ENCODE assay signal across 8 mouse cellular contexts in genomic region chr7:16990006-16990744, GRCm38 (mm10). TPM values are rescaled to one million over a fixed set of nuclear protein-coding genes. Genes with fewer than 3 reads are reported as not detected.
DNase-seq lines count a peak whose midpoint lies in the region; ATAC-seq and TF ChIP-seq lines count a peak whose summit lies in the region.

No protein-coding gene starts in this region.

- ATAC-seq in kidney, embryonic 15.5 days (replicated peaks; ENCODE audit: low FRiP score): no peak
- ATAC-seq in hindbrain, embryonic 15.5 days (ENCODE audit: low FRiP score, low read depth): no peak
- ATAC-seq in midbrain, embryonic 11.5 days (ENCODE audit: low FRiP score): no peak

- TF ChIP-seq POLR2A in brain, embryonic 14.5 days (IDR thresholded peaks at IDR 0.05; ENCODE audit: borderline replicate concordance, extremely low read depth, insufficient read depth, insufficient read length, poor library complexity, severe bottlenecking): no peak

- no peaks in the 10 kb centered on the region for H3K27me3 ChIP-seq in kidney, embryonic 15.5 days
- H3K27me3 ChIP-seq in hindbrain, embryonic 15.5 days: no peaks in the 10 kb centered on the region
- no peaks in the 10 kb centered on the region for H3K27me3 ChIP-seq in midbrain, embryonic 11.5 days (ENCODE audit: control insufficient read depth, insufficient read depth, low read length)

- no peak overlapping the region for H3K9ac ChIP-seq in kidney, embryonic 15.5 days
- H3K9ac ChIP-seq in hindbrain, embryonic 15.5 days: no peak overlapping the region
- no peak overlapping the region for H3K9ac ChIP-seq in midbrain, embryonic 11.5 days (ENCODE audit: low read length)

- no peaks in the 10 kb centered on the region for H3K9me3 ChIP-seq in kidney, embryonic 15.5 days (replicated peaks)
- H3K9me3 ChIP-seq in hindbrain, embryonic 15.5 days: no peaks in the 10 kb centered on the region
- no peaks in the 10 kb centered on the region for H3K9me3 ChIP-seq in midbrain, embryonic 11.5 days (ENCODE audit: control insufficient read depth, low read length)

- peak overlapping the region; percentile 95 for H3K27ac ChIP-seq in kidney, embryonic 15.5 days
- H3K27ac ChIP-seq in hindbrain, embryonic 15.5 days (replicated peaks): peak overlapping the region; percentile 50
- H3K27ac ChIP-seq in midbrain, embryonic 11.5 days (ENCODE audit: low read depth, low read length): peak overlapping the region; percentile 58

- no peak for TF ChIP-seq CTCF in brain, embryonic 14.5 days (IDR thresholded peaks at IDR 0.05; ENCODE audit: borderline replicate concordance, extremely low read depth, insufficient read depth, insufficient read length)

- H3K4me1 ChIP-seq in kidney, embryonic 15.5 days: peaks cover 59% of the 10 kb centered on the region
- H3K4me1 ChIP-seq in hindbrain, embryonic 15.5 days (replicated peaks): peaks cover 69% of the 10 kb centered on the region
- H3K4me1 ChIP-seq in midbrain, embryonic 11.5 days (ENCODE audit: control insufficient read depth, insufficient read depth, low read length): peaks cover 32% of the 10 kb centered on the region

- H3K36me3 ChIP-seq in kidney, embryonic 15.5 days: no peaks in the 10 kb centered on the region
- no peaks in the 10 kb centered on the region for H3K36me3 ChIP-seq in hindbrain, embryonic 15.5 days
- no peaks in the 10 kb centered on the region for H3K36me3 ChIP-seq in midbrain, embryonic 11.5 days (ENCODE audit: control insufficient read depth, insufficient read depth, low read length)

- no peak for DNase-seq in kidney, adult 9 months
- DNase-seq in brain, embryonic 14.5 days (ENCODE audit: low read depth): peak; percentile 53
- peak; percentile 88 for DNase-seq in midbrain, embryonic 11.5 days (ENCODE audit: low spot score, missing footprints)
- no peak for DNase-seq in right cerebral cortex, adult 2 months (ENCODE audit: low spot score in 2 of 2)
- no peak for DNase-seq in layer of hippocampus, adult 18-20 months (ENCODE audit: low spot score in 2 of 2)
- no peak for DNase-seq in urinary bladder, adult 2 months (ENCODE audit: low spot score)

- WGBS in kidney, embryonic 15.5 days: 29% methylated on average over 15 of the region's 15 CpGs
- 27% methylated on average over 15 of the region's 15 CpGs for WGBS in hindbrain, embryonic 15.5 days
- 28% methylated on average over 15 of the region's 15 CpGs for WGBS in midbrain, embryonic 11.5 days

- no peak overlapping the region for H3K4me3 ChIP-seq in kidney, embryonic 15.5 days (replicated peaks)
- no peak overlapping the region for H3K4me3 ChIP-seq in hindbrain, embryonic 15.5 days
- H3K4me3 ChIP-seq in midbrain, embryonic 11.5 days (ENCODE audit: low read depth, low read length): no peak overlapping the region

- peak overlapping the region; percentile 20; the same call in 1 of the 2 replicates for H3K4me2 ChIP-seq in kidney, embryonic 15.5 days
- peak overlapping the region; percentile 6; the same call in 1 of the 2 replicates for H3K4me2 ChIP-seq in hindbrain, embryonic 15.5 days
- peak overlapping the region; percentile 16; the same call in 1 of the 2 replicates for H3K4me2 ChIP-seq in midbrain, embryonic 11.5 days

RNA-seq across cellular contexts. Expression of gene Ccdc8, which starts 2.3 kb away (rescaled TPM):
- polyA plus RNA-seq in kidney, embryonic 15.5 days (2015; fragmentation: Nextera tagmentation; extraction: Ambion mirVana): 35.7 and 41.2 TPM in 2 replicates
- polyA plus RNA-seq in brain, embryonic 14.5 days (2012; rRNA removed): 6.4 and 8.6 TPM in 2 replicates
- polyA plus RNA-seq in hindbrain, embryonic 15.5 days (2015; fragmentation: Nextera tagmentation; extraction: Ambion mirVana): 7.4 and 7.7 TPM in 2 replicates
- 13.2 and 14.7 TPM in 2 replicates for polyA plus RNA-seq in midbrain, embryonic 11.5 days (2014; fragmentation: Nextera tagmentation; extraction: Ambion mirVana)
- 1 to 10 TPM; 1.8 to 2.1 TPM for total RNA-seq in layer of hippocampus, adult 18-20 months (2021)
- 9.5 and 9.6 TPM in 2 replicates for polyA plus RNA-seq in urinary bladder, adult 2 months (2012; rRNA removed)

RNA-seq across cellular contexts. Expression of gene Gm42372, which starts 7.3 kb away (rescaled TPM):
- polyA plus RNA-seq in kidney, embryonic 15.5 days (2015; fragmentation: Nextera tagmentation; extraction: Ambion mirVana): 0.23 and 0.31 TPM in 2 replicates
- polyA plus RNA-seq in brain, embryonic 14.5 days (2012; rRNA removed): 5.2 and 19.6 TPM in 2 replicates
- 5.9 and 6.0 TPM in 2 replicates for polyA plus RNA-seq in hindbrain, embryonic 15.5 days (2015; fragmentation: Nextera tagmentation; extraction: Ambion mirVana)
- 1.6 and 2.5 TPM in 2 replicates for polyA plus RNA-seq in midbrain, embryonic 11.5 days (2014; fragmentation: Nextera tagmentation; extraction: Ambion mirVana)
- total RNA-seq in layer of hippocampus, adult 18-20 months (2021): 10 to 100 TPM; 53.4 to 54.0 TPM
- polyA plus RNA-seq in urinary bladder, adult 2 months (2012; rRNA removed): 0.06 TPM in 1 of 2 replicates, not detected in the other

RNA-seq across cellular contexts. Expression of gene Pnmal1, which starts 30.7 kb away (rescaled TPM):
- 0.58 and 0.90 TPM in 2 replicates for polyA plus RNA-seq in kidney, embryonic 15.5 days (2015; fragmentation: Nextera tagmentation; extraction: Ambion mirVana)
- 28.0 and 34.5 TPM in 2 replicates for polyA plus RNA-seq in brain, embryonic 14.5 days (2012; rRNA removed)
- polyA plus RNA-seq in hindbrain, embryonic 15.5 days (2015; fragmentation: Nextera tagmentation; extraction: Ambion mirVana): 52.6 and 57.5 TPM in 2 replicates
- 22.5 and 23.7 TPM in 2 replicates for polyA plus RNA-seq in midbrain, embryonic 11.5 days (2014; fragmentation: Nextera tagmentation; extraction: Ambion mirVana)
- 100 to 1,000 TPM; 118 to 134 TPM for total RNA-seq in layer of hippocampus, adult 18-20 months (2021)
- polyA plus RNA-seq in urinary bladder, adult 2 months (2012; rRNA removed): 0.03 TPM in 2 replicates

RNA-seq across cellular contexts. Expression of gene Ppp5c, which starts 37.5 kb away (rescaled TPM):
- polyA plus RNA-seq in kidney, embryonic 15.5 days (2015; fragmentation: Nextera tagmentation; extraction: Ambion mirVana): 110 and 115 TPM in 2 replicates
- 164 and 199 TPM in 2 replicates for polyA plus RNA-seq in brain, embryonic 14.5 days (2012; rRNA removed)
- 125 and 136 TPM in 2 replicates for polyA plus RNA-seq in hindbrain, embryonic 15.5 days (2015; fragmentation: Nextera tagmentation; extraction: Ambion mirVana)
- 101 and 108 TPM in 2 replicates for polyA plus RNA-seq in midbrain, embryonic 11.5 days (2014; fragmentation: Nextera tagmentation; extraction: Ambion mirVana)
- total RNA-seq in layer of hippocampus, adult 18-20 months (2021): 100 to 1,000 TPM; 146 to 147 TPM
- polyA plus RNA-seq in urinary bladder, adult 2 months (2012; rRNA removed): 104 and 116 TPM in 2 replicates

RNA-seq across cellular contexts. Expression of gene Pnmal2, which starts 45.7 kb away (rescaled TPM):
- 7.7 and 9.2 TPM in 2 replicates for polyA plus RNA-seq in kidney, embryonic 15.5 days (2015; fragmentation: Nextera tagmentation; extraction: Ambion mirVana)
- 44.9 and 96.9 TPM in 2 replicates for polyA plus RNA-seq in brain, embryonic 14.5 days (2012; rRNA removed)
- 142 and 150 TPM in 2 replicates for polyA plus RNA-seq in hindbrain, embryonic 15.5 days (2015; fragmentation: Nextera tagmentation; extraction: Ambion mirVana)
- polyA plus RNA-seq in midbrain, embryonic 11.5 days (2014; fragmentation: Nextera tagmentation; extraction: Ambion mirVana): 8.3 and 8.6 TPM in 2 replicates
- 100 to 1,000 TPM; 370 to 415 TPM for total RNA-seq in layer of hippocampus, adult 18-20 months (2021)
- polyA plus RNA-seq in urinary bladder, adult 2 months (2012; rRNA removed): 0.83 and 1.4 TPM in 2 replicates

Comparison
In these comparisons a context has a peak if more than half of its experiments do, and no peak if none do; other contexts are left out.
1. DNase-seq: peak in brain, embryonic 14.5 days (single experiment) and midbrain, embryonic 11.5 days (single experiment); none in kidney, adult 9 months (single experiment), right cerebral cortex, adult 2 months (0 of 2), layer of hippocampus, adult 18-20 months (0 of 2) and urinary bladder, adult 2 months (single experiment).
2. RNA of gene Pnmal1, which starts 30.7 kb away (polyA plus RNA-seq): 52.6 to 57.5 TPM in hindbrain, embryonic 15.5 days, 28.0 to 34.5 TPM in brain, embryonic 14.5 days and 22.5 to 23.7 TPM in midbrain, embryonic 11.5 days; 0.58 to 0.90 TPM in kidney, embryonic 15.5 days and 0.03 TPM in urinary bladder, adult 2 months; every median in the first group is over 10 times any median in the second.
3. Peak in every context shown above with its lines, with median percentiles within 50 percentile points of each other: H3K27ac ChIP-seq and H3K4me2 ChIP-seq.